Mouse (Mus musculus): ENCODE results near the gene Rln3. TPM values are rescaled to one million over a fixed set of nuclear protein-coding genes. Genes with fewer than 3 reads are reported as not detected.

The Rln3 gene
- polyA plus RNA-seq, 1 experiment = not detected

DNA sequence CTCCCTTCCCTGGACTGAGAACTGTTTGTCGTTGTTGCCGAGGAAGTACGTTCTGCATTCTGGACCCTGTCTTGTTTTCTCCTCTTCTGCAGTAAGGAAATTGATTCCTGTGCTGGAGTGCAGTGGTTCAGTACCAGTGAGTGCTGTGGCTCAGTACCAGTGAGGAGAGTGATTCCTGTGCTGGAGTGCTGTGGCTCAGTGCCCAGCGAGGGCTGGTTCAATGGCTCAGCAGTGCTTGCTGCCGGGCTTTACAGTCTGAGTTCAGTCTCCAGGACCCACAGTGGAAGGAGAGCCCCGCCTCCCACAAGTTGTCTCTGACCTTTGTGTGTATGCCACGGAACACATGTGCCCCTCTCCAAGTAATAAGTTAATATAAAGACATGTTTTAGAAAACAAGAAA lies 42.4 kb upstream of the Rln3 start:
- Histone ChIP-seq H3K27me3 (ENCODE audit: control insufficient read depth, insufficient read depth, insufficient read length) (no peaks in the 10 kb centered on the region), H3K36me3 (ENCODE audit: control insufficient read depth, insufficient read depth) (peaks cover 9% of the 10 kb centered on the region)
- no peak for TF ChIP-seq POLR2A (IDR thresholded peaks at IDR 0.05; ENCODE audit: insufficient read length, low read depth)
- TF ChIP-seq TCF12 (IDR thresholded peaks at IDR 0.05; ENCODE audit: insufficient read depth, poor library complexity, severe bottlenecking) = no peak
- no peak for TF ChIP-seq E2F4 (IDR thresholded peaks at IDR 0.05; ENCODE audit: insufficient read depth)
- TF ChIP-seq POLR2AphosphoS2 (IDR thresholded peaks at IDR 0.05; ENCODE audit: insufficient read length, low read depth) = no peak
- no peak for TF ChIP-seq CEBPB (IDR thresholded peaks at IDR 0.05; ENCODE audit: insufficient read depth, poor library complexity, severe bottlenecking)
- TF ChIP-seq TCF3 (IDR thresholded peaks at IDR 0.05; ENCODE audit: insufficient read length, low read depth) = no peak
- TF ChIP-seq MYOD1 (IDR thresholded peaks at IDR 0.05; ENCODE audit: control insufficient read depth in 1 of 3, insufficient read length in 2 of 3, low read depth in 2 of 3) = no peak
- TF ChIP-seq MYOG (IDR thresholded peaks at IDR 0.05; ENCODE audit: control insufficient read depth in 1 of 3, insufficient read depth in 1 of 3, insufficient read length in 2 of 3, low read depth in 2 of 3) = no peak
- no peak for TF ChIP-seq SRF (IDR thresholded peaks at IDR 0.05; ENCODE audit: control insufficient read depth, insufficient read length, low read depth)
- TF ChIP-seq USF1 (IDR thresholded peaks at IDR 0.05; ENCODE audit: low read depth) = no peak
- no peak for TF ChIP-seq MAX (IDR thresholded peaks at IDR 0.05; ENCODE audit: low read depth)
- TF ChIP-seq REST (IDR thresholded peaks at IDR 0.05; ENCODE audit: insufficient read depth, insufficient read length) = no peak

DNA sequence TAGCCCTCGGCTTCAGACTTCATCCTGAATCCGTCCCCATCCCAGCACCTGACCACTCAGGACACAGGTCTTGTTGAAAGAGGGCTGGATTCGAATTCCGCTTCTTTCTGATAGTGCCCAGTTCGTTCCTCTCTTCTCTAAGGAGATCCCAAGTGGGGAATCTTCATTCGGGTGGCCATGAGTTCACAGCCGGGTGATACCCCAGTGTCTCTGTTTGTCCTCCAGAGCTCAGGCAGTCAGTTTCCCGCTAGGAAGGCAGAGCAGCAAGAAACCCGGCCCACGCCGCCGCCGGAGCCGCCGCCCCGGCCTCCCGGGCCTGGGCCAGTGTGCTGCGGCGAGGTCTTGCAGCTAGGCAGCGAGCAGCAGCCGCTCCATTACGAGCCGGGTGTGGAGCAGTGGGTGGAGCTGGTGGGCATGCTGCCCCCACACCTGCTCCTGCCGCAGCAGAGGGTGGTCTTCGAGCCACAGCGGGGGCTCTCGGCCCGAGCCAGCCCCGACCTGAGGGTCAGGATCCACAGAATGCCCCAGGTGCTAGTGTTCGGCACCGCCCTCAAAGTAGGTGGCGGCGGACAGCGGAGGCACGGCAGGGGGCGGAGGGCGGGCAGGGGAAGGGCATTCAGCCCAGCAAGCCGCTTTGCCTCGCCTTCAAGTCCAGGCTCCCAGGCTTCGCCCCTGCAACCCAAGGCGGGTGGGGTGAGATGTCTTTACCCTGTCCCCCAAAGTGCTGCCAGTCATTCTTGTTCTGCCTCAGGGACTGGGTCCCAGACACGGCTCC lies 39.7 kb upstream of the Rln3 start:
- peaks cover 13% of the 10 kb centered on the region for H3K36me3 ChIP-seq (ENCODE audit: control insufficient read depth, insufficient read depth)
- no peak overlapping the region for H3K4me2 ChIP-seq (ENCODE audit: low read depth)
- no peaks in the 10 kb centered on the region for H3K27me3 ChIP-seq (ENCODE audit: control insufficient read depth, insufficient read depth, insufficient read length)
- H3ac ChIP-seq (ENCODE audit: control insufficient read depth, insufficient read length) = no peak overlapping the region
- H3K79me2 ChIP-seq (ENCODE audit: control insufficient read depth, insufficient read depth) = no peaks in the 10 kb centered on the region
- no peak for TF ChIP-seq MYOD1 (IDR thresholded peaks at IDR 0.05; ENCODE audit: control insufficient read depth in 1 of 3, insufficient read length in 2 of 3, low read depth in 2 of 3)
- no peak for TF ChIP-seq TCF12 (IDR thresholded peaks at IDR 0.05; ENCODE audit: insufficient read depth, poor library complexity, severe bottlenecking)
- no peak for TF ChIP-seq POLR2AphosphoS2 (IDR thresholded peaks at IDR 0.05; ENCODE audit: insufficient read length, low read depth)
- no peak for TF ChIP-seq TCF3 (IDR thresholded peaks at IDR 0.05; ENCODE audit: insufficient read length, low read depth)
- no peak for TF ChIP-seq USF1 (IDR thresholded peaks at IDR 0.05; ENCODE audit: low read depth)
- no peak for TF ChIP-seq E2F4 (IDR thresholded peaks at IDR 0.05; ENCODE audit: insufficient read depth)
- TF ChIP-seq POLR2A (IDR thresholded peaks at IDR 0.05; ENCODE audit: insufficient read length, low read depth) = no peak
- TF ChIP-seq CEBPB (IDR thresholded peaks at IDR 0.05; ENCODE audit: insufficient read depth, poor library complexity, severe bottlenecking) = no peak
- no peak overlapping the region for H3K4me3 ChIP-seq

More for the DNA sequence above, 42.4 kb upstream of the Rln3 start:
- no peak overlapping the region for H3K4me2 ChIP-seq (ENCODE audit: low read depth)
- no peaks in the 10 kb centered on the region for H3K79me2 ChIP-seq (ENCODE audit: control insufficient read depth, insufficient read depth)
- no peak overlapping the region for H3K4me3 ChIP-seq
- no peak overlapping the region for H3ac ChIP-seq (ENCODE audit: control insufficient read depth, insufficient read length)

DNA sequence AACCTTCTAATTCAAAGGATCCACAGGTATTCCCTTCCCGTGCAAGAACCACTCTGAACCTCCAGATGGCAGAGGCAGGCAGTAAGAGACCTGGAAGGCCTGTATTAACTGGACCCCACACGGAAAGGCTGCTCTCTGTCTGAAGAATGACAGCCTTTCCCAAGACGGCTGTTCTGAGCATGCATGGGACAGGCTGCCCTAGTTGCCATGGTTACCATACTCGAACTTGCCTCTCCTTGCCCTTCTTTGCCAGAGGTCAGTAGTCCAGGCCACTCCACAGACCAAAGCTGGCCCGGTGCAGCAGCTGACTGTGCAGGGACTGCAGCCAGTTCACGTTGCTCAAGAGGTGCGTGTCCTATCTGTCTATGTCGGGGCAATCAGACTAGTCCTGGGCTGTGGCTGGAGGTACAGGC lies 39.0 kb upstream of the Rln3 start:
- Histone ChIP-seq H3K4me2 (ENCODE audit: low read depth) (no peak overlapping the region), H3K79me2 (ENCODE audit: control insufficient read depth, insufficient read depth) (no peaks in the 10 kb centered on the region), H3K36me3 (ENCODE audit: control insufficient read depth, insufficient read depth) (peaks cover 13% of the 10 kb centered on the region), H3ac (ENCODE audit: control insufficient read depth, insufficient read length) (no peak overlapping the region), H3K4me3 (no peak overlapping the region), H3K27me3 (ENCODE audit: control insufficient read depth, insufficient read depth, insufficient read length) (no peaks in the 10 kb centered on the region)
- TF ChIP-seq USF1 (IDR thresholded peaks at IDR 0.05; ENCODE audit: low read depth) (no peak), MYOG (IDR thresholded peaks at IDR 0.05; ENCODE audit: control insufficient read depth in 1 of 3, insufficient read depth in 1 of 3, insufficient read length in 2 of 3, low read depth in 2 of 3) (no peak)

DNA sequence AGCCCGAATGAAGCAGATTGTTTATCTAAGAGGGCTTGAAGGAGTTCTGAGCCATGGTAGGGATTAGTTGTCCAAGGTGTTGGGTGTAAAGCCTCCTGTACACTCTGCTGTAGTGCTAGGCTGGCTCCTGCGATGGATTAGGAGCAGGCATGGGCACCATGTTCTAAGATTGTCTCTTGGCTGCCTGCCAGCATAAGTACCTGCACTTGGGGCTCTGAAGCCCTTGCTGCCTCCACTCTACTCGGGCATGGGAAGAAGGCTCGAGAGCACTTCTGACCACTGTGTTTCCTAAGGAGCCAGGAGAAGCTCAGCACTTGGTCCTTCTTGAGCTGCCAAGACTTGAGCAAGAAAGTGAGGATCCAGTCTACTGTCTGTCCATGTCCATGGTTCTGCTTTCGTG lies 34.4 kb upstream of the Rln3 start:
- H3K27me3 ChIP-seq (ENCODE audit: control insufficient read depth, insufficient read depth, insufficient read length) = no peaks in the 10 kb centered on the region
- no peaks in the 10 kb centered on the region for H3K79me2 ChIP-seq (ENCODE audit: control insufficient read depth, insufficient read depth)
- TF ChIP-seq POLR2A (IDR thresholded peaks at IDR 0.05; ENCODE audit: insufficient read length, low read depth) (no peak), MYOD1 (IDR thresholded peaks at IDR 0.05; ENCODE audit: control insufficient read depth in 1 of 3, insufficient read length in 2 of 3, low read depth in 2 of 3) (no peak), USF1 (IDR thresholded peaks at IDR 0.05; ENCODE audit: low read depth) (no peak), MAX (IDR thresholded peaks at IDR 0.05; ENCODE audit: low read depth) (no peak), TCF3 (IDR thresholded peaks at IDR 0.05; ENCODE audit: insufficient read length, low read depth) (no peak), SRF (IDR thresholded peaks at IDR 0.05; ENCODE audit: control insufficient read depth, insufficient read length, low read depth) (no peak)
- no peak overlapping the region for H3K4me2 ChIP-seq (ENCODE audit: low read depth)
- H3ac ChIP-seq (ENCODE audit: control insufficient read depth, insufficient read length) = no peak overlapping the region
- peaks cover 13% of the 10 kb centered on the region for H3K36me3 ChIP-seq (ENCODE audit: control insufficient read depth, insufficient read depth)
- H3K4me3 ChIP-seq = no peak overlapping the region

DNA sequence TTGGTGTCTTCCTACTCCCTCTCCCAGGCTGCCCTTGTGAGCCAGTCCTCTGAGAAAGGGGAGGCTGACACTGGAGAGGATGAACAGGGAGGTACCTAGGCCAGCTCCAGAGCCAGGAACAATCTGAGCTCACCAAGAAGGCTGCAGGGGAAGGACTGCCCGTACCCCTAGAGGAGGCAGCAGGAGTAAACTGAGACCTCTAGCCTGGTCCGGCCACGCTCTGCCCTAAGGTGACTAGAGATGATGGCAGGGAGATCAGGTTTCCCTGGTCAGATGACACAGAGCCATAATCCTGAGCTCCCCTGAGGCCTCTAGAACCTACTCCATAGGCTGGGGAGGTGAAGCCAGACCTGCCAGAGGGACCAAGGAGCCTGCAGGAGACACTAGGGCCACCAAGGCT lies 32.0 kb upstream of the Rln3 start:
- no peak overlapping the region for H3K4me2 ChIP-seq (ENCODE audit: low read depth)
- H3ac ChIP-seq (ENCODE audit: control insufficient read depth, insufficient read length) = no peak overlapping the region
- H3K79me2 ChIP-seq (ENCODE audit: control insufficient read depth, insufficient read depth) = no peaks in the 10 kb centered on the region
- no peak for TF ChIP-seq SRF (IDR thresholded peaks at IDR 0.05; ENCODE audit: control insufficient read depth, insufficient read length, low read depth)
- no peak for TF ChIP-seq CEBPB (IDR thresholded peaks at IDR 0.05; ENCODE audit: insufficient read depth, poor library complexity, severe bottlenecking)
- no peak for TF ChIP-seq USF1 (IDR thresholded peaks at IDR 0.05; ENCODE audit: low read depth)
- TF ChIP-seq POLR2A (IDR thresholded peaks at IDR 0.05; ENCODE audit: insufficient read length, low read depth) = no peak
- no peak for TF ChIP-seq REST (IDR thresholded peaks at IDR 0.05; ENCODE audit: insufficient read depth, insufficient read length)
- TF ChIP-seq E2F4 (IDR thresholded peaks at IDR 0.05; ENCODE audit: insufficient read depth) = no peak
- no peak for TF ChIP-seq POLR2AphosphoS2 (IDR thresholded peaks at IDR 0.05; ENCODE audit: insufficient read length, low read depth)
- TF ChIP-seq TCF12 (IDR thresholded peaks at IDR 0.05; ENCODE audit: insufficient read depth, poor library complexity, severe bottlenecking) = no peak
- no peak for TF ChIP-seq MYOD1 (IDR thresholded peaks at IDR 0.05; ENCODE audit: control insufficient read depth in 1 of 3, insufficient read length in 2 of 3, low read depth in 2 of 3)
- no peak for TF ChIP-seq MAX (IDR thresholded peaks at IDR 0.05; ENCODE audit: low read depth)
- peaks cover 7% of the 10 kb centered on the region for H3K36me3 ChIP-seq (ENCODE audit: control insufficient read depth, insufficient read depth)
- no peak overlapping the region for H3K4me3 ChIP-seq
- H3K27me3 ChIP-seq (ENCODE audit: control insufficient read depth, insufficient read depth, insufficient read length) = no peaks in the 10 kb centered on the region

Data from myocyte (in vitro differentiated cells).